Comparison of ENCODE assay signal across 17 mouse cellular contexts in genomic region chr5:142352336-142352892, GRCm38 (mm10).
"Had no signal": no experiment of that assay in that cellular context is flagged by ENCODE, and none has a peak within 500 bp of the region (broad histone marks: within the 10 kb centered on the region; RNA-seq: fewer than 3 reads in every experiment).

No protein-coding gene starts in this region.

- H3K4me3 ChIP-seq: lung, embryonic 15.5 days; megakaryocyte, embryonic 14.5 days; midbrain, embryonic 13.5 days; midbrain, embryonic 15.5 days; neural tube, embryonic 12.5 days had no signal

- H3K4me1 ChIP-seq: lung, embryonic 15.5 days; midbrain, embryonic 13.5 days; midbrain, embryonic 15.5 days; neural tube, embryonic 12.5 days had no signal

- H3K27ac ChIP-seq: lung, embryonic 15.5 days; macrophage; midbrain, embryonic 13.5 days; midbrain, embryonic 15.5 days; neural tube, embryonic 12.5 days had no signal

- H3K9ac ChIP-seq: lung, embryonic 15.5 days; midbrain, embryonic 13.5 days; midbrain, embryonic 15.5 days; neural tube, embryonic 12.5 days had no signal

- H3K36me3 ChIP-seq: lung, embryonic 15.5 days; midbrain, embryonic 13.5 days; midbrain, embryonic 15.5 days; neural tube, embryonic 12.5 days had no signal

- H3K9me3 ChIP-seq: lung, embryonic 15.5 days; midbrain, embryonic 15.5 days; neural tube, embryonic 12.5 days had no signal

- DNase-seq: lung, adult 2 months; lung, postnatal 14 days; lung, postnatal 36 days; retina, postnatal 1 day; right cerebral cortex, adult 18-20 months; right cerebral cortex, postnatal 25 days; right cerebral cortex, postnatal 4 days; spleen, adult 18-20 months; thymus, adult 18-20 months; thymus, postnatal 14 days; thymus, postnatal 36 days had no signal
